Mouse (Mus musculus): ENCODE data around the gene Prl3d3.
"Not testable (repeated sequence)": the region's sequence is repeated elsewhere in the genome, so short reads cannot be mapped to it uniquely, and the experiment has no call there.

The Prl3d3 gene

GRCm38 (mm10) chr13:27156490-27156889 is at the start of gene Prl3d3:
Prl3d3 (plus strand) TSS chr13:27156790.
- DNase-seq: not testable (repeated sequence)

DNA sequence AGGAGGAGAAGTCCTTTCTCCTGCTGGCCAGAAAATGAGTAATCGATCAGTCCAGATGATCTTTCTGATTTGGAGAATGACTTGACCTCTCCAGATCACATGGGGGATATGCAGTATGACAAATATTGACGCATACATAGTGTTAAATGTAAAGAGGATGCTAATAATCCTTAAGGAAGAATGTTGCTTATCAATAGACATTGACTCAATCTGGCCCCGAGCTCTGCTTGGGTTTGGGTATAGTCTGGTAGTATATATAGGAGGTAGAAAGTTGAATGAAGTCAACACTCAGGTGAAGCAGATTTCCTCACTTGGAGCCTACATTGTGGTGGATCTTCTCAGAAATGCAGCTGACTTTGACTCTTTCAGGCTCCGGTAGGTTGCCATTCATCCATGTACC is 35.2 kb upstream of the Prl3d3 start, which contains the start of gene Prl3d2:
TSS of gene Prl3d2 (plus strand) at position 301 of the 400 bp plus-strand sequence.
- DNase-seq: not testable (repeated sequence)

GRCm38 (mm10) chr13:27148264-27148663 is 8.3 kb upstream of the Prl3d3 start:
- DNase-seq: no peak

GRCm38 (mm10) chr13:27196359-27196758 is 39.8 kb downstream of the Prl3d3 start, which contains the start of gene Prl3c1:
Prl3c1 (plus strand) TSS chr13:27196659.
- no peak for DNase-seq
